Mouse (Mus musculus) kidney, embryonic 16.5 days (tissue): ENCODE results near the gene Gm47996. TPM values are rescaled to one million over a fixed set of nuclear protein-coding genes. Genes with fewer than 3 reads are reported as not detected.

Source experiments
- ATAC-seq: fragments of 200-750 bp; cut with Nextera tagmentation; 2 replicates; pipeline ENCODE4 v1.8.0; 2017; ENCODE audit warnings: moderate TSS enrichment; ENCODE audit not compliant: low FRiP score, low TSS enrichment
- H3K27ac ChIP-seq: fragments of 300-500 bp; sonication (generic); 2 replicates; pipeline ENCODE4 v1.5.1; 2014; ENCODE audit warnings: low read length
- H3K27me3 ChIP-seq: fragments of 300-500 bp; sonication (generic); 2 replicates; pipeline ENCODE4 v1.6.1; 2014; ENCODE audit warnings: low read length, control low read depth, mixed read lengths; ENCODE audit not compliant: insufficient read depth
- H3K36me3 ChIP-seq: fragments of 300-500 bp; sonication (generic); 2 replicates; pipeline ENCODE4 v1.6.1; 2014; ENCODE audit warnings: low read length, control low read depth, mixed read lengths; ENCODE audit not compliant: insufficient read depth
- H3K4me1 ChIP-seq: fragments of 300-500 bp; sonication (generic); 2 replicates; pipeline ENCODE4 v1.6.1; 2014; ENCODE audit warnings: low read length, control low read depth, mixed read lengths; ENCODE audit not compliant: insufficient read depth
- H3K4me2 ChIP-seq: fragments of 300-500 bp; sonication (generic); replicated peaks from 2 replicates; pipeline ENCODE4 v1.6.1; 2014; ENCODE audit warnings: low read depth, low read length
- H3K4me3 ChIP-seq: fragments of 300-500 bp; sonication (generic); 2 replicates; pipeline ENCODE4 v1.5.1; 2014; ENCODE audit warnings: mild to moderate bottlenecking, low read length
- H3K9ac ChIP-seq: fragments of 300-500 bp; sonication (generic); replicated peaks from 2 replicates; pipeline ENCODE4 v1.6.1; 2014; ENCODE audit warnings: low read length
- H3K9me3 ChIP-seq: fragments of 300-500 bp; sonication (generic); 2 replicates; pipeline ENCODE4 v1.6.1; 2016; ENCODE audit warnings: low read length, control low read depth
- WGBS: fragments of 180-500 bp; shearing (Covaris S2); extraction: QIAGEN DNeasy Blood & Tissue Kit; methylation state at CpG from one replicate; pipeline ENCODE4 v1.1.7; 2014; 5-methylcytosine and 5-hydroxymethylcytosine counted together
- polyA plus RNA-seq: library from polyadenylated mRNA; unstranded; fragments of >200 nt; fragmentation: Nextera tagmentation; extraction: Ambion mirVana; gene quantifications from 2 replicates; pipeline ENCODE4 v1.2.1, GENCODE M21; 2015

Gene Gm47996
- polyA plus RNA-seq, 1 experiment from 2014 or later, result 0.67 TPM

DNA sequence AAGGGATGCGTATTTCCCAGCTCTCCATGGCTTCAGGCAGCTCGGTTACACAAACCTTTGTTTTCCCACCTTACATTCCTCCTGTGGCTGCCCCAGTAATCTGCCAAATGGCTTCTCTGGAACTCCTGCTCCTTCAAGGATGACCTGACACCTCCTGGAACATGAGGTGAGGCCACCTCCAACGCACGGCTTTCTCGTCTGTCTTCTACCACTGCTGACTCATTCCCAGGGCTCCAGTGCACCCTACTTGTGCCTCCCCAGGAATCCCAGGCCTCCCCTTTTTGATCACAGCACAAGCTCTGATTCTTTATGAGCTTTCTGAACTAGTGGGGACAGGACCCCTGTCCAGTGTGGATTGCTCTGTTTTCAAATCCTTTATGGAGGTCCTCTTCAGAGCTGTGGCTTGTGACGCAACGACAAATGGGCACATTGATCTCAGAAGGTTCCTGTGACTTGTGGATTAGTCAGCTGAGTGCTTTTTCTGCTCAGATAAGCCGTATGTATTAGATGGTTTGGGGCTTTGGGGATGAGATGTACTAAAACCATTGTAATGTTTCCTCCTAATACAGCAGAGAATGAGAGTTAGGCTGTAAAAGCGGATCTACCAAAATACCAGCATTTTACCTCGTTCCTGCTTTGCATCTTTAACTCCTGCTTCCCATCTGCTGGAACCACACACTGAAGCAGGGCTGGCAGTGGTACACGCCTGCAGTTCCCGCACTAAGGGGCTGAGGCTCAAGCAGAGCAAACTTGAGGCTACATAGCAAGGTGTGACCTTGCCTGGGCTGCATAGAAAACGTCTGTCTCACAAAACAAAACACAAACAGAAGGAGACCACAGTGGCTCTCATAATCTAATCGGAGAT lies 48.4 kb downstream of the Gm47996 start:
- H3K4me2 ChIP-seq, result no peak overlapping the region
- no peaks in the 10 kb centered on the region for H3K36me3 ChIP-seq
- H3K4me1 ChIP-seq, result peaks cover 5% of the 10 kb centered on the region
- ATAC-seq, result peak; percentile 54
- H3K4me3 ChIP-seq, result no peak overlapping the region
- H3K27me3 ChIP-seq, result no peaks in the 10 kb centered on the region
- no peak overlapping the region for H3K9ac ChIP-seq
- H3K9me3 ChIP-seq, result no peaks in the 10 kb centered on the region
- no peak overlapping the region for H3K27ac ChIP-seq
- WGBS, result 44% methylated on average over 14 of the region's 14 CpGs

GRCm38 (mm10) chr1:151259061-151259460 lies 49.1 kb downstream of the Gm47996 start:
- H3K4me2 ChIP-seq, result no peak overlapping the region
- no peak overlapping the region for H3K4me3 ChIP-seq
- no peak for ATAC-seq
- no peaks in the 10 kb centered on the region for H3K9me3 ChIP-seq
- 63% methylated on average over 8 of the region's 8 CpGs for WGBS
- H3K9ac ChIP-seq, result no peak overlapping the region
- H3K36me3 ChIP-seq, result no peaks in the 10 kb centered on the region
- H3K4me1 ChIP-seq, result peaks cover 7% of the 10 kb centered on the region
- no peak overlapping the region for H3K27ac ChIP-seq
- no peaks in the 10 kb centered on the region for H3K27me3 ChIP-seq

Other genes with a start within 250 kb of the Gm47996 start
- 21.9 and 23.6 TPM in 2 replicates for gene Hmcn1, start 216.7 kb upstream of the Gm47996 start, polyA plus RNA-seq
- 0.25 and 0.48 TPM in 2 replicates for gene Gm47985, start 27.6 kb upstream of the Gm47996 start, polyA plus RNA-seq
- gene Gm8947, start 17.8 kb upstream of the Gm47996 start, polyA plus RNA-seq, result 0.86 and 0.91 TPM in 2 replicates
- 0.50 TPM in 1 of 2 replicates, not detected in the other for gene Gm47995, start 11.7 kb upstream of the Gm47996 start, polyA plus RNA-seq
- gene 3110040M04Rik, start 6.0 kb upstream of the Gm47996 start, polyA plus RNA-seq, result 1.4 and 1.9 TPM in 2 replicates
- gene Ivns1abp, start 134.3 kb downstream of the Gm47996 start, polyA plus RNA-seq, result 534 and 540 TPM in 2 replicates
- 17.1 and 23.7 TPM in 2 replicates for gene Swt1, start 218.3 kb downstream of the Gm47996 start, polyA plus RNA-seq
- 41.6 and 49.2 TPM in 2 replicates for gene Trmt1l, start 218.4 kb downstream of the Gm47996 start, polyA plus RNA-seq